Mouse (Mus musculus): ENCODE measurements around the gene Eef1akmt3.

- no peak for TF ChIP-seq EP300 (IDR thresholded peaks at IDR 0.05)
- TF ChIP-seq CTCF (IDR thresholded peaks at IDR 0.05), result peak; percentile 97
Measured at GRCm38 (mm10) chr10:126990313-126991056, 50.8 kb downstream of the Eef1akmt3 start.
